Mouse (Mus musculus) MEL (cell line): ENCODE measurements around the gene Ccn1.

ENCODE experiments used
- CTCF ChIP-seq, 3 experiments: IDR thresholded peaks in 2 of 3; conservative IDR thresholded peaks in 1 of 3; 2 replicates each; pipeline ENCODE4 v1.5.1; 2011 to 2012; ENCODE audit warnings: low read length in 3 of 3, low read depth in 2 of 3, mild to moderate bottlenecking in 2 of 3, improper control_type of control experiment in 1 of 3, inconsistent platforms in 1 of 3, mixed read lengths in 1 of 3, moderate library complexity in 1 of 3; ENCODE audit not compliant: control insufficient read depth in 1 of 3, insufficient read depth in 1 of 3, poor library complexity in 1 of 3, severe bottlenecking in 1 of 3
- MXI1 ChIP-seq: IDR thresholded peaks from 2 replicates; pipeline ENCODE4 v1.6.1; 2011; ENCODE audit warnings: mild to moderate bottlenecking, low read depth, low read length, improper control_type of control experiment
- POLR2A ChIP-seq, 2 experiments: IDR thresholded peaks; 2 replicates each; pipeline ENCODE4 v1.6.1; 2011 to 2012; ENCODE audit warnings: low read length in 2 of 2, mild to moderate bottlenecking in 2 of 2, control low read depth in 1 of 2, improper control_type of control experiment in 1 of 2, low read depth in 1 of 2, moderate library complexity in 1 of 2; ENCODE audit not compliant: control insufficient read depth in 1 of 2, insufficient read depth in 1 of 2, poor library complexity in 1 of 2

- TF ChIP-seq POLR2A (IDR thresholded peaks at IDR 0.05; ENCODE audit: control insufficient read depth in 1 of 2, insufficient read depth in 1 of 2, low read depth in 1 of 2, low read length in 2 of 2, poor library complexity in 1 of 2): no peak
- TF ChIP-seq CTCF (IDR thresholded peaks at IDR 0.05 in 2 of 3, conservative IDR thresholded peaks at IDR 0.05 in 1 of 3; ENCODE audit: control insufficient read depth in 1 of 3, insufficient read depth in 1 of 3, low read depth in 2 of 3, low read length in 3 of 3, poor library complexity in 1 of 3, severe bottlenecking in 1 of 3): no peak
- no peak for TF ChIP-seq MXI1
These were observed 31.7 kb upstream of the Ccn1 start for GRCm38 (mm10) chr3:145681348-145681935.
